Mouse (Mus musculus) liver, postnatal 0 days (tissue): ENCODE results near the gene Prkd2. TPM values are rescaled to one million over a fixed set of nuclear protein-coding genes. Genes with fewer than 3 reads are reported as not detected.

Experiments
- ATAC-seq: fragments of 200-750 bp; cut with Nextera tagmentation; 2 replicates; pipeline ENCODE4 v1.8.0; 2017; ENCODE audit warnings: mild to moderate bottlenecking, moderate library complexity
- DNase-seq: peaks from one replicate; pipeline ENCODE4 v3.0.0-alpha.2; 2016
- H3K27ac ChIP-seq: fragments of 300-500 bp; sonication (generic); 2 replicates; pipeline ENCODE4 v1.5.1; 2014; ENCODE audit warnings: antibody characterized with exemption, moderate library complexity, mild to moderate bottlenecking, low read depth
- H3K27me3 ChIP-seq: fragments of 300-500 bp; sonication (generic); 2 replicates; pipeline ENCODE4 v1.6.1; 2014; ENCODE audit warnings: low read length, control low read depth, mixed read lengths; ENCODE audit not compliant: insufficient read depth
- H3K36me3 ChIP-seq: fragments of 300-500 bp; sonication (generic); replicated peaks from 2 replicates; pipeline ENCODE4 v1.6.1; 2014; ENCODE audit warnings: mild to moderate bottlenecking, control low read depth, low read length, moderate library complexity, mixed read lengths; ENCODE audit not compliant: insufficient read depth
- H3K4me1 ChIP-seq: fragments of 300-500 bp; sonication (generic); 2 replicates; pipeline ENCODE4 v1.6.1; 2014; ENCODE audit warnings: antibody characterized with exemption, mild to moderate bottlenecking, control low read depth; ENCODE audit not compliant: insufficient read depth
- H3K4me2 ChIP-seq: fragments of 300-500 bp; sonication (generic); 2 replicates; pipeline ENCODE4 v1.6.1; 2014; ENCODE audit warnings: low read depth, mild to moderate bottlenecking, low read length, moderate library complexity, mixed read lengths
- H3K4me3 ChIP-seq: fragments of 300-500 bp; sonication (generic); 2 replicates; pipeline ENCODE4 v1.5.1; 2014; ENCODE audit warnings: low read depth, low read length
- H3K9ac ChIP-seq: fragments of 300-500 bp; sonication (generic); replicated peaks from 2 replicates; pipeline ENCODE4 v1.6.1; 2014; ENCODE audit warnings: mild to moderate bottlenecking, moderate library complexity
- H3K9me3 ChIP-seq: fragments of 300-500 bp; sonication (generic); 2 replicates; pipeline ENCODE4 v1.6.1; 2016; ENCODE audit warnings: mild to moderate bottlenecking, control low read depth, low read length, mixed read lengths
- CTCF ChIP-seq: sonication (generic); IDR thresholded peaks from 2 replicates; pipeline ENCODE4 v1.5.1; 2016; ENCODE audit warnings: antibody characterized with exemption, low read depth
- EP300 ChIP-seq: IDR thresholded peaks from 2 replicates; pipeline ENCODE4 v1.6.1; 2016; ENCODE audit warnings: antibody characterized with exemption, low read depth, mild to moderate bottlenecking
- WGBS: fragments of 180-500 bp; shearing (Covaris S2); extraction: QIAGEN DNeasy Blood & Tissue Kit; methylation state at CpG from one replicate; pipeline ENCODE4 v1.1.7; 2014; ENCODE audit not compliant: insufficient replicate concordance; 5-methylcytosine and 5-hydroxymethylcytosine counted together
- polyA plus RNA-seq: library from polyadenylated mRNA; unstranded; fragments of >200 nt; fragmentation: Nextera tagmentation; extraction: Ambion mirVana; gene quantifications from 2 replicates; pipeline ENCODE4 v1.2.1, GENCODE M21; 2015

Prkd2 gene
- polyA plus RNA-seq, 1 experiment from 2014 or later, result 5.0 TPM

- H3K36me3 ChIP-seq, result no peaks in the 10 kb centered on the region; the same call in 1 of the 2 replicates
- no peak overlapping the region for H3K9ac ChIP-seq
- H3K4me1 ChIP-seq, result 0 out of 2 replicates have a peak, but pooled peaks cover 2% of the 10 kb centered on the region
- H3K9me3 ChIP-seq, result no peaks in the 10 kb centered on the region
- H3K4me2 ChIP-seq, result no peak overlapping the region
- ATAC-seq, result peak; percentile 60
- TF ChIP-seq CTCF (peak; percentile 95), EP300 (no peak)
- H3K27me3 ChIP-seq, result no peaks in the 10 kb centered on the region
- no peak overlapping the region for H3K4me3 ChIP-seq
- no peak overlapping the region for H3K27ac ChIP-seq
- DNase-seq, result peak; percentile 74
- 27% methylated on average over 10 of the region's 10 CpGs for WGBS
Measured at GRCm38 (mm10) chr7:16809739-16810138, 33.0 kb upstream of the Prkd2 start.

- Histone ChIP-seq H3K9me3 (no peaks in the 10 kb centered on the region), H3K4me1 (0 out of 2 replicates have a peak, but pooled peaks cover 2% of the 10 kb centered on the region), H3K27ac (no peak overlapping the region), H3K9ac (no peak overlapping the region), H3K27me3 (no peaks in the 10 kb centered on the region), H3K4me3 (no peak overlapping the region), H3K4me2 (no peak overlapping the region), H3K36me3 (no peaks in the 10 kb centered on the region; the same call in 1 of the 2 replicates)
- DNase-seq (no peak), ATAC-seq (no peak)
- no peak for TF ChIP-seq EP300
- 75% methylated on average over 28 of the region's 28 CpGs for WGBS
Measured at GRCm38 (mm10) chr7:16810399-16810919, 32.2 kb upstream of the Prkd2 start.

DNA sequence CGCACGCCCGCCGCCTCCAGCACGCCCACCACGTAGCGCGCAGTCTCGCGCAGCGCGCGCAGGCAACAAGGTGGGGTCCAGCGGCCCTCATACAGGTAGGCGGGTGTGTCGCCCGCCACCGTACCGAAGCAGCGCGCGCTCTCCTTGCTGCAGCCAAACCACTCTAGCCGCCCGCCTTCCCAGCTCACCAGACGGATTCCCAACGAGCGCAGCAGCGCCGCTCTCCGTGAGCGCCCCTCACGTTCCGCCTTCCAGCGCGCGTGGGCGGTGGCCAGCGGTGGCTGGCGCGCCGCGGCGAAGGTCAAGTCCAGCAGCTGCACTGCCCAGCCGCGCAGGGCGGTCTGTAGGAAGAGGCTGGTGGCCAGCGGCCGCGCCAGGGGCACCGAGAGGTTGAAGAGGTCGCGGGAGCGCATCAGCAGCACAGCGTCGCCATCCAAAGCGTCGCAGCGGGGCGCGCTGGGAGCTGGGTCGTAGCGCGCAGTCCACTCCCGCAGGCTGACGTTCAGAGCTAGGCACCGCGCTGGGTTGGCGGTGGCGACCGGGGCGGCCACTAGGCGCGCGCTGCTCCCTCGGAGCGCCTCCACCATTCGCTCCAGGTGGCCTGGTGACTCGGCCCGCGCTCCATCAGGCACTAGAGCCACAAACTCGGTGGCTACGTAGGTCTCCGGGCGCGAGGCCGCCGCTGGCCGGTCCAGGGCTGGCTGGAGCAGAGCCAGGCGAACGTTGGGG, 31.6 kb upstream of the Prkd2 start:
- H3K4me3 ChIP-seq, result no peak overlapping the region; the same call in 1 of the 2 replicates
- H3K9ac ChIP-seq, result no peak overlapping the region
- TF ChIP-seq EP300 (no peak), CTCF (no peak)
- DNase-seq, result no peak
- no peaks in the 10 kb centered on the region; the same call in 1 of the 2 replicates for H3K36me3 ChIP-seq
- H3K4me2 ChIP-seq, result peak overlapping the region; percentile 34
- H3K27me3 ChIP-seq, result no peaks in the 10 kb centered on the region
- H3K9me3 ChIP-seq, result no peaks in the 10 kb centered on the region
- WGBS, result 49% methylated on average over 83 of the region's 90 CpGs
- H3K4me1 ChIP-seq, result peaks cover 8% of the 10 kb centered on the region
- H3K27ac ChIP-seq, result no peak overlapping the region
- ATAC-seq, result peak; percentile 26

DNA sequence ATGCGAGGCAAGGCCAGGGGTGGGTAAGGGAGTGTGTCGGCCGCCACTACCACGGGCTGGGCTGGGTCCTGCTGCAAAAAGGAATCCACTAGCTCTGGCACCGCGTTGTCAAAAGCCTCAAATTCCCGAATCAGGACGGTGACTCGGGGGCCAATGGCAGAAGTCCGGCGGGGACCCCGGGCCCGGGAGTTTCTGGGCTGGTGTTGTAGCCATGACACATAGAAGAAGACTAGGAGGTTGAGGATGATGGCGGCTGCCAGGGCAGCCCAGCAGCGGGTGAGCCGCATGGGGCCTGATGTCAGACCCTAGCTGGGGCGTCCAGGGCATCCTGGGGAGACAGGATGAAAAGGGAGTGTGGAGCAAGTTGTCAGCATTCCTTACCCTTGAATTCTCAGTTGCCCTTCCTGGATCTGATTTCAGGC, 31.0 kb upstream of the Prkd2 start:
- Histone ChIP-seq H3K9me3 (no peaks in the 10 kb centered on the region), H3K4me3 (no peak overlapping the region), H3K9ac (no peak overlapping the region), H3K27ac (no peak overlapping the region), H3K4me2 (0 out of 2 replicates have a peak overlapping the region, but pooled peaks have one; percentile 34), H3K36me3 (no peaks in the 10 kb centered on the region; the same call in 1 of the 2 replicates), H3K27me3 (no peaks in the 10 kb centered on the region), H3K4me1 (peaks cover 8% of the 10 kb centered on the region)
- DNase-seq (no peak), ATAC-seq (no peak)
- no peak for TF ChIP-seq CTCF
- TF ChIP-seq EP300, result no peak
- 57% methylated on average over 17 of the region's 17 CpGs for WGBS

GRCm38 (mm10) chr7:16812505-16812904, 30.2 kb upstream of the Prkd2 start:
- 74% methylated on average over 2 of the region's 2 CpGs for WGBS
- H3K27ac ChIP-seq, result no peak overlapping the region
- no peak overlapping the region for H3K9ac ChIP-seq
- DNase-seq (no peak), ATAC-seq (no peak)
- H3K9me3 ChIP-seq, result no peaks in the 10 kb centered on the region
- peaks cover 14% of the 10 kb centered on the region for H3K4me1 ChIP-seq
- no peaks in the 10 kb centered on the region; the same call in 1 of the 2 replicates for H3K36me3 ChIP-seq
- TF ChIP-seq EP300, result no peak
- TF ChIP-seq CTCF, result peak; percentile 54
- no peak overlapping the region for H3K4me3 ChIP-seq
- no peaks in the 10 kb centered on the region for H3K27me3 ChIP-seq
- no peak overlapping the region for H3K4me2 ChIP-seq

DNA sequence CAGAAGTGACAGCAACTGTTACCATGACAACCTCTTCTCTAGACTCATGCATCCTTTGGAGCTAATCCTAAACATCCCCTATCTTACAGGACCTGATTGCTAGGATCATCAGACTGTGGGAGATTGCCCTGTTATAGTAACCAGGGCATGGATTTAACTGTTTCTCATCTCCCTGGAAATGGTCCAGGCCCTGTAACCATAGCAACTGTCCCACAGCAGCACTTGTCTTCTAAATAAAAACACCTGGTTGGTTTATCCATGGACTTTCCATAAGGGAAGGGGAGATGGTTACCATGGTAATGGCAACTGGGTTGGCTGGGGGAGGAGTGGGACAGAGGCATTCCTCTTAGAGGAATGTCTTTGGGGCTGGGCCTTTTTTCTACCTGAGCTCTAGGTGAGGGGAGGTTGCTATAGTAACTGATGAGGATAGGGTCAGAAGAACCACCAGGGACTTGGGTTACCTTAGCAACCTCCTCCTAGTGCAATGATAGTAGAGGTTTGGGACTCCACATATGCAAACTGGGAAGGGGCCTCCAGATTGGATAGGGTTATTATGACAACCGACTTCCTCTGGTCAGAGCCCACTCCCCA, 27.3 kb upstream of the Prkd2 start, which contains the start of gene Strn4:
TSS of gene Strn4 (plus strand) at position 539 of the 591 bp plus-strand sequence.
- peak within 1 kb of the TSS; percentile 98 for H3K9ac ChIP-seq
- H3K4me1 ChIP-seq, result peaks cover 39% of the 10 kb centered on the region
- 11% methylated on average over 1 of the region's 1 CpGs for WGBS
- H3K4me3 ChIP-seq, result peak within 1 kb of the TSS; percentile 98
- peak within 1 kb of the TSS; percentile 92 for H3K27ac ChIP-seq
- peak within 1 kb of the TSS; percentile 97 for H3K4me2 ChIP-seq
- no peaks in the 10 kb centered on the region; the same call in 1 of the 2 replicates for H3K36me3 ChIP-seq
- ATAC-seq, result no peak
- TF ChIP-seq EP300 (no peak), CTCF (no peak)
- no peaks in the 10 kb centered on the region for H3K9me3 ChIP-seq
- no peaks in the 10 kb centered on the region for H3K27me3 ChIP-seq
- DNase-seq, result no peak
